Mouse (Mus musculus) adrenal gland, adult (tissue): ENCODE measurements around the gene Hdgfl1.

Experiments used
- DNase-seq, 2 experiments: peaks; one replicate each; pipeline ENCODE4 v3.0.0; 2022 to 2023; ENCODE audit warnings: low spot score in 1 of 2; ENCODE audit not compliant: inconsistent age in 2 of 2

Gene Hdgfl1

DNA sequence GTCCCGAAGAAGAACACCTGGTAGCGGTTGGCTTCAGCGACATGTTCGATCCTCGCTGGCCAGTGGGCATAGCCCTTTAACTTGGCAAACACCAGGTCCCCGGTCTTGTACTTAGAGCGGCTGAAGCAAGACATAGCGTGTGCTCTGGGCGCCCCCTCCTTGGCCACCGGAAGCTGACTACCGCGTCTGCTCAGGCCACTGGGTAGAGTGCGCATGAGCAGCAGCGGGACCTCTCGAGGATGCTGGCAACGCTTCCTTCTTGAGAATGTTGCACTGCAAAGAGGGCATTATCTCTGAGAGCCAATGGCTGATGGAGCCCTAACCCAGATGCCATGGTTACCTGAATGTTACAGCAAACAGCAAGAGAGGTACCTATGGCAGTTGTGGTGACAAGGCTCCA is at the start of gene Hdgfl1:
Gene Hdgfl1 (minus strand): TSS at position 211 of the 400 bp plus-strand sequence.
- no peak for DNase-seq

DNA sequence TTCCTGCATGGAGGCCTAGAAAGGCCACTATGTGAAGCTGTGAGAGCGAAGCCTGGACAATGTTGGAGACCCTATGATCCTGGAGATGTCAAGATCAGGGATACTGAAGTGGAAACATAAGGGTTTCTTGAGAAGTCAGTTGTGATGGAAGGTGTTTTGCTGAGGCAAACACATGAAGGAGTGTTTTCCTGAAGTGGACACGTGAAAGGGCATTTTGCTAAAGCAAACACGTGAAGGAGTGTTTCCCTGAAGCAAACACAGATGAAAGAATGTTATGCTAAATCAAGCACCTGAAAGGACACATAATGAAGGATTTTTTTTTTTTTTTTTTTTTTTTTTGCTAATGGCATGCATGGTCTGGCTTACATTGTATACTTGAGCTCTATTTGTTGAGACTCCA is 25.5 kb upstream of the Hdgfl1 start:
- DNase-seq, result no peak

DNA sequence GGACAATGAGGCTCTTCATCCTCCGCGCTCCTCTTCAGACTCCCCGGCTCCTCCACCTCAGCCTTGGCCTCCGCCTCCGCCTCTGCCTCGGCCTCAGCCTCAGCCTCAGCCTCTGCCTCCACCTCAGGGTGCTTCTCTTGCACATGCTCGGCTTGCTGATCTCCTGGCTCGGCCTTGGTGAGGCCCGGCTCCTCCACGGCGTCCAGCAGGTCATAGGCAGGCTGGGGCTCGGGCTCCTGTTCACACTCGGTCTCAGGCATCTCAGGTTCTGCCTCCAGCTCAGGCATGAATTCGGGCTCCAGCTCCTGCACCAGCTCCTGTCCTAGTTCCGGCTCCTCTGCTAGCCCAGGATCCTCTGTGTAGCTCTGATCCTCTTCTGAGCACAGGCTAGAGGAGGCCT is 541 bp downstream of the Hdgfl1 start:
- DNase-seq, result no peak

DNA sequence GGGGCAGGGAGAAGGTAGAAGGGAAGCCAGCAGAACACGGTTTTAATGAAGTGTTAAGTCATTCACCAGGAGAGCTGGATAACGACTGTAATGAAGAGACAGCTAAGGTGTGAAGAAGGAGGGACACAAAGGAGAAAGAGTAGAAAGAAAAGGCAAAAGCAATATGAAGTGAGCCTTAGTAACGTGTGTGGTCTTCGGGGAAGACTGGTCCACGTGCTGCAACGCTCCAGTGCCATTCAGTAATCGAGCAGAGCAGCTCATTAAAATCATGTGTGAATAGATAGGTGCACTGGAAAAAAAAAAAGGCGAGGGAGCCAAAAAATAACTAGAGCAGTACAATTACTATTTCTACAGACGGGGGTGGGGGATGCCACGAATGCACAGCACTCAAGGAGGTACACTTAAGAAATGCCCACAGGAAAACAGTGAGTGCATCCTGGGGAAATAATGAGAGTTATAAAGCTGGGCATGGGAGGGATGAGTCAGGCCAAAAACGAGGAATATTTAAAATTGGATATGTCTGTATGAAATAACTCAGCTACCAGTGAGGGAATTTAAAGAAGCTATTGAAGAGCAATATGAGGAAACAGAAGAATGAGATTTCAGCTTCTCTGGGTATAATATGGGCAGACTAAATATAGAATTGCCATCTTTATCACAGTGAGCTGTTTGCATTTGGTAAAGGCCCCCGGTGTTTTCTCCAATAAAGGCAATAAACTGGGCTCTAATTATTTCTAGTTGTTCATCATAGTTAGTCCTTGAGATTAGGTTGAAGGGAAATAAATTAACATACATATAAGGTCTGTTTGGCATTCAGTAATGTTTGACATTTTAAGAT is 7.8 kb downstream of the Hdgfl1 start:
- DNase-seq, result no peak

DNA sequence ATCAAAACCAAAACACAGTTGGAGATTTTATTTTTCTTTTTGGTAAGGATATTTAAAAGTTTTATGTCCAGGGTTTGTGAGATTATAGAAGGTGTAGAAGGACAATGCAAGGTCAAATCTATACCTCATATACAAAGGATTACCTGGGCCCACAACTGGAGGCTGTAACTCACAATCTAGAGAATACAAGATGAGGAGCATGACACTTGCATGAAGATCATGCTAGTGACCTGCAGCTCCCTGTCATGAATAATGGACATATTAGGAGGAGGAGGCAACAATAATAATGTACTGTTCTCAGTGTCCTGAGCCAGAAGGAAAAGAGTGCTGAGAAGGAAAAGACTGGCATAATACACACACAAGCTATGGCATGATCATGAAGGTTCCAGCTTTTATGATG is 17.1 kb downstream of the Hdgfl1 start:
- no peak for DNase-seq

DNA sequence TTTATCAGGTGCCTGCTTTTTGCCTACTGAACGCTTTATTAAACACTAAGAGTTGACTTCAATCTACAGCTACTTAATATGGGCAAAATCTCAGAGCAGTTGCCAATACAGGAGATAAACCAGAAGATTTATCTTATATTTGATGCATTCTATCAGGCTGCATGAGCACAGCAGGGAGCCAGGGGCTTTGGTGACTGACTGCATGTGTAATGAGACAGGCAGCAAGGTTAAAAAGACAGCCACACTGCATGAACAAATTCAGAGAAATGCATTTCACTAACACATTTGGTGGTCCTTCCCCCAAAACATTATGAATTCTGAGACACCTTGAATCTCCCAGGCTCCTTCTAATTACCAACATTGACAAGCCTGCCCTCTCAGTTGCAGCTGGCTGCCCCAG is 17.6 kb downstream of the Hdgfl1 start:
- no peak for DNase-seq

DNA sequence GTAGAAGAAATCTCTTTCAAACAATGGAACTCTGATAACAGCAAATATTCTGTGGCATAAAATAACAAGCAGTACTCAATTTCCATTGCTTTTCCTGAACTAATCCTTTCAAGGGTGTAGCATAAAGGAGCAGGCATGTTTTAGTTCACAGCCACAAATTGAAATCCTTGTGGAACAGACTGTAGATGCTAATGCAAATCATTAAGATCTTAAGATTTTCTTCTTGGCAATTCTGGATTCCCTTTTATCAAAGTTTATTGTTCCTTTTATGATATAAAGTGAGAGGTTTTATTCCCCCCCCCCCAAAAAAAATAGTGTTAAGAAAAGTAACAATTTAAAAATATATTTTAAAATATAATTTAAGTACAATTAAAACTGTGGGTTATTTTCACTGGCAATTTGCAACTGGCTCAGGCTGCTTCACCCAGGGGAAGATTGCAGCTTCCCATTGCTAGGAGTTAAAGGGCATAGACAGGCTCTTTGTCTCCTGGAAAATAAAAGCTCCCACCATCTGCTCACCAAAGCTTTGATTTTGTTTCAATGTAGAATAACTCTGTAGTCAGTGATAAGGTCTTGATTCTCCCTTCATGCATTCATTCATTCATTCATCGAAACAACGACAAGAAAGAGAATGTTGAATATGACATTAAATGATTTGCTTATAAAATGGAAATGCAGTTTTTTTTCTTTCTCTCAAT is 24.1 kb downstream of the Hdgfl1 start:
- no peak for DNase-seq

DNA sequence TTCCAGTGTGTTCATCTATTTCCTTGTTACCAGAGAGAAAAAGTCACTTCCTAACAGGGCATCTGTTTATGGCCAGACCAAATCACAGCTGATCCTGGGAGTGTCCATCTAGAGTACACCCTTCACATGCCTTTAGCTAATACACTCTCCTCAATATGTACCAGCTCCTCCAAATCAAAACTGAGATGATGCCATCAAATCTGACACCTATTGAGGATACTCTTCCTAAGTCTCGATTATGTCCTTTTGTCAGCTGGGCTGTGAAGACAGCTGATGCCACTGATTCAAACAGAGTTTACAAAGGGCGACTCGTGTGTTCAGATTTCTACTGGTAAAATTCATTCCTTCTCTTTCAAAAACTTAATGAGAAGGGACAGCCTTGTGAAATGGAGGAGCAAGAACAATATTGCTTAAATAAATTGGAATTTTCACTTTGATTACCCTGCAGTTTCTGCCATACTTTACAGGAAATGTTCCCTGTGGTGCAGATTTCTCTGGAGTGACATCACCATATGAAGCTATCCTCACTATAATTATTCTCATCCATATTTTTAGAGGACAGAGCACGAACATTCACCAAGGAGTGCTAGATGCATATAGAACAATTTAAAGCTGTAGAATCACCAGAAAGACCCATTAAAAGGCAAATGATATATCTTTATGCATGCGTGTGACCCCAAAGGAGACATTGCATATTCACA is 24.8 kb downstream of the Hdgfl1 start:
- DNase-seq, result no peak

DNA sequence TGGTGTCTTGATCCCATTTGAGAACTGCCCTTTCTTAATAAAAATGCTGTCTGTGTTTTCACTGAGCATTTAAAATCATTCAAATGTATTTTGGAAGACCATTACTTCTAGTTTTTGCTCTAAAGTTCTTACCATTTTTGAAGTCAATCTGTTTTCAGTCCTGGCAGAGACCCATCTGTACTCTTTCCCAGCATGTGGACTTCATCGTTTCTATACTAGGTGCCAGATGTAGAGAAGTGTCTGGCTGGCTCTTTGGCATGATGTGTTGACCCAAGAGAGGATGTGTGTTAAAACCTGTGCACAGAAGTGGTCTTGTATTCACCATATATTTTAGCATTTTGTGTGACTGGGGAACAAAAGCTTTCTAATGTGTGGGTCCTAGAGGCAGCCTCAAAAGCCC is 25.9 kb downstream of the Hdgfl1 start:
- DNase-seq, result no peak

DNA sequence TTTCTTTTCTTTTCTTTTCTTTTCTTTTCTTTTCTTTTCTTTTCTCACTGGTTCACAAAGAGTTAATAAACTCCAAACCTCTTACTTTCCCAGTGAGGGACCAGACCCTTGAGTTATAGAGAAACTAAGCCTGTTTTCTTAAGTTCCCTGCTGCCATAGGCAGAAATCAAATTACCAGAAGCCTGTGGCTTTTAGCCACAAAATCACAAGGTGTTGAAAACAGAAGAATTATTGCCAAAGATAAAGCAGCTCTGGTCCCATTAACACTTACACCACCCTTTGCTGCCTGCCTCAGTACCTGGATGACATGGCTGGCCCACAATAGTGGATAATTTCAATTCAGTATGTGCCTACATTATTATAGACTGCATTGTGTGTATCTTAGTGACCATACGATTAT is 35.0 kb downstream of the Hdgfl1 start:
- DNase-seq, result no peak

DNA sequence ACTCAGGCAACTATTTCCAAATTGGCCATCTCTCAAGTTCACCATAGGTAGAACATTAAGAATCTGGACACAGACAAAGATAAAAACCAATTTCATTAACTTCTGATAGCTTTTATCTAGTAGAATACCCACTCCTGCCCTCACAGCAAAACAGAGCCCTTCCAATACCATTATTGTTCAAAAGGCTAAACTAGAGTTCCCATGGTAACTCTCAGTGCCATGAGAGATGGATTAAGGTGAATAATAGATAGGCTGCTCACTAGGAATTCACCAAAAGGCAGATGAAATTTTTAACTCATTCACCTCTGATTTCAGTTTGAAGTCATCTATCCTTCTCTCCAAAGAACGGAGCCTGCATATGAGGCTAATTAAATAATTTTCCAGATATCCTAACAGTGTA is 45.7 kb downstream of the Hdgfl1 start:
- DNase-seq, result no peak

DNA sequence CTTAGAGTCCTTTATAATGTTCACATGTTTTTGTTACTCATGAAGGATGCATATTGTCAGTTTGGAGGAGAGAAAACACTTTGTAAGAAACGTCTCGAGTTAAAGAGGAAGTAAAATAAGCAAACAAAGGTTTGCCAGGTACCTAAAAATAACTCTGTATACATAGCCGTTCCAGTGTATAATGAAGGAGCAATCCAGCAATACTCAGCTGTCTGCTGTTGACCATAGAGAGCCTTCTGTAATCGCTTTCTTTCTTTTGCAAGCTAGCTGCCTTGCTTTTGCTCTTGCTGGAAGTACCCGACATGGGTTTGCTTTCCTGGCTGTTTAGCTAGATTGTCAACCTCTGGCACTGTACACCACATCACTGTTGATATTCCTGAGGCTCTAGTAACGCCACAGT is 48.6 kb downstream of the Hdgfl1 start:
- no peak for DNase-seq

DNA sequence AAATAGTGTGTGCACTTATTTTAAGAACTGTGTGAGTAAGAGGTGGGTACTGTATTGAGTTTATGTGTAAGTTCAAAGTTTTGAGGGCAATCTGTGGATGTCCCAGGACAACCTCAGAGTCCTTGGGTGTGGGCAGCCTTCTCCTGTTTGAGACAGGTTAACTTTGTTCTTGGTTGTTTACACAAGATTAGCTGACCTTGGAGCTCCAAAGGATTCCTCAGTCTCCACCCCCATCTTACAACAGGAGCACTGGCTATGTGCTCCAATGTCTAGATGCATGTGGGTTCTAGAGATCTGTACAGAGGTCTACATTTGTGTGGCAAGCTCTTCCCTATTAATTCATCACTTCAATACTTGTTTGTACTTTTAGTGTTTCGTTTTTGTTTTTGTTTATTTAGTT is 49.0 kb downstream of the Hdgfl1 start:
- DNase-seq, result no peak

DNA sequence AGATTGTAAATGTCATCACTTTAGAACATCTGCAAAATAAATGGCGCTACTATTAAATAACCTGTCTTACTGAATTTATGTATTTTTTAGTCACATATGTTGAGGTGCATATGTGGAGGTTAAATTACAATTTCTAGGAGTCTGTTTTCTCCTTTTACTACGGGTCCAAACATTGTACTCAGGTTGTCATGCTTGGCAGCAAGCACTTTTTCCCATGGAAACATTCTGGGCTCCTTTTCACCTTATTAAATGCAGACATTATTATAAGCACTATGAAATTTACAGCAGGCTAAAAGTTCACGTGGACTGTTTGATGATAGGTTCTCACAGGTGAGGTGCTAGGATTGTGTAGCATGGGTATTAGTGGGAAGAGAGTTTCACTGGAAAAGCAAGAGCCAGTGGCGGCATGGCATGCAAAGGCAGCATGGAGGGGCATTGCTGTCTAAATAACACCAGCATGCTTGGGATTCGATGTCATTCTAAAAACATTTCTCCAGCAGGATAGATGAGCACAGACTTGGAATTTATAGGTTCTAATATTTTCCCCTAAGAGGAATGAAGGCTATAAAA is 50.7 kb downstream of the Hdgfl1 start:
- DNase-seq, result no peak
